Comparison of ENCODE assay signal across 9 mouse cellular contexts in the genomic region with DNA sequence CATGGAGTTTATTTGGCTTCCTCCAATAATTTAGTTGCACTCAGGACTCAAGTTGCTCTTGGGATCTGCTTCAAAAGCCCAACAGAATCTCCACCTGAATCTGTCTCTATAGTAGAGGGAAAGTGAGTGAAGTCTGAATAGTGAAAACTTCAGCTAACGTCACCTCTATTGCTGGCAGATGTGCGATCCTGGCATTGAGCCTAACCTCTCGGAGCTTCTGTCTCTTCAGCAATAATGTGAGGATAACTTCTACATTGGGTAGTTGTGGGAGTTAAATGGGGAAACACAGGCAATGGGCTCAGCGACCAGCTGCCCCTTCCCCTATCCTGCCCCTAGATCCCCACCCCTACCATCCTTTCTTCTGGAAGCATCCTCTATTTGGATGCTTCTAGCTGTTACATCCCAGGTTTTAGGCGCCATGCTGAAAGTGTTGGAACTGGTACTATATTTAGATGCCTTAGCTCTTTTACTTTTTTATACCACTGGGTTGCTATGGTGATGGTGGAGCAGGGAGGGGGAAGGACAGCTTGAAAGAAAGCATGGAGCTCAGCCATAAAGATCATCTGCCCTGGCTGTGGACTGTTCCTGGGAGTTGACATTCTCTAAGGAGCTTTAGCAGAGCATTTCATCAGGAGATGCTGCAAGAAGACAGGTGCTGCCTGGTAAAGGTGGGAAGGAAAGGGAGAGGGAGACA.
DNase-seq lines count a peak whose midpoint lies in the region; ATAC-seq lines count a peak whose summit lies in the region.
"Had no signal": no experiment of that assay in that cellular context is flagged by ENCODE, and none has a peak within 500 bp of the region (broad histone marks: within the 10 kb centered on the region; RNA-seq: fewer than 3 reads in every experiment).

No protein-coding gene starts in this region.

- intact Hi-C loops in left cerebral cortex, postnatal 25 days (cut with DNase I), result loop anchor here (1.0 kb wide), 1 partner anchor 96 kb away; no protein-coding TSS in a partner anchor

- H3K4me2 ChIP-seq in kidney, embryonic 15.5 days, result no peak overlapping the region
- H3K4me2 ChIP-seq in liver, embryonic 12.5 days, result no peak overlapping the region

- ATAC-seq in kidney, embryonic 15.5 days (replicated peaks; ENCODE audit: low FRiP score), result no peak
- ATAC-seq in liver, embryonic 12.5 days, result no peak

- H3K36me3 ChIP-seq in kidney, embryonic 15.5 days, result no peaks in the 10 kb centered on the region
- no peaks in the 10 kb centered on the region for H3K36me3 ChIP-seq in liver, embryonic 12.5 days

- WGBS in kidney, embryonic 15.5 days, result 66% methylated on average over 5 of the region's 5 CpGs
- WGBS in liver, embryonic 12.5 days (ENCODE audit: insufficient replicate concordance), result 52% methylated on average over 5 of the region's 5 CpGs

- no peaks in the 10 kb centered on the region for H3K9me3 ChIP-seq in kidney, embryonic 15.5 days (replicated peaks)
- no peaks in the 10 kb centered on the region for H3K9me3 ChIP-seq in liver, embryonic 12.5 days (replicated peaks)

- peak; percentile 6 for DNase-seq in 3T3-L1 (ENCODE audit: low read depth, low spot score)
- peak; percentile 96 for DNase-seq in brain, adult 2 months (ENCODE audit: low read depth, low spot score)
- DNase-seq in frontal cortex, postnatal 25 days (ENCODE audit: low spot score in 2 of 2), result peak; percentile 35
- DNase-seq in left cerebral cortex, postnatal 25 days (ENCODE audit: low spot score in 2 of 2), result peak; percentile 71 to 95
- no peak for DNase-seq in thymus, postnatal 4 days
- DNase-seq: kidney, postnatal 25 days had no signal

- no peak overlapping the region for H3K27ac ChIP-seq in kidney, embryonic 15.5 days
- no peak overlapping the region for H3K27ac ChIP-seq in liver, embryonic 12.5 days
- H3K27ac ChIP-seq: macrophage had no signal

- H3K4me3 ChIP-seq in kidney, embryonic 15.5 days (replicated peaks), result no peak overlapping the region
- no peak overlapping the region for H3K4me3 ChIP-seq in liver, embryonic 12.5 days

- no peak overlapping the region for H3K9ac ChIP-seq in kidney, embryonic 15.5 days
- H3K9ac ChIP-seq in liver, embryonic 12.5 days, result no peak overlapping the region

- no peaks in the 10 kb centered on the region for H3K4me1 ChIP-seq in kidney, embryonic 15.5 days
- H3K4me1 ChIP-seq in liver, embryonic 12.5 days, result no peaks in the 10 kb centered on the region

- no peaks in the 10 kb centered on the region for H3K27me3 ChIP-seq in kidney, embryonic 15.5 days
- no peaks in the 10 kb centered on the region for H3K27me3 ChIP-seq in liver, embryonic 12.5 days (replicated peaks)
